Mouse (Mus musculus): ENCODE results near the gene Cenpx.

DNA sequence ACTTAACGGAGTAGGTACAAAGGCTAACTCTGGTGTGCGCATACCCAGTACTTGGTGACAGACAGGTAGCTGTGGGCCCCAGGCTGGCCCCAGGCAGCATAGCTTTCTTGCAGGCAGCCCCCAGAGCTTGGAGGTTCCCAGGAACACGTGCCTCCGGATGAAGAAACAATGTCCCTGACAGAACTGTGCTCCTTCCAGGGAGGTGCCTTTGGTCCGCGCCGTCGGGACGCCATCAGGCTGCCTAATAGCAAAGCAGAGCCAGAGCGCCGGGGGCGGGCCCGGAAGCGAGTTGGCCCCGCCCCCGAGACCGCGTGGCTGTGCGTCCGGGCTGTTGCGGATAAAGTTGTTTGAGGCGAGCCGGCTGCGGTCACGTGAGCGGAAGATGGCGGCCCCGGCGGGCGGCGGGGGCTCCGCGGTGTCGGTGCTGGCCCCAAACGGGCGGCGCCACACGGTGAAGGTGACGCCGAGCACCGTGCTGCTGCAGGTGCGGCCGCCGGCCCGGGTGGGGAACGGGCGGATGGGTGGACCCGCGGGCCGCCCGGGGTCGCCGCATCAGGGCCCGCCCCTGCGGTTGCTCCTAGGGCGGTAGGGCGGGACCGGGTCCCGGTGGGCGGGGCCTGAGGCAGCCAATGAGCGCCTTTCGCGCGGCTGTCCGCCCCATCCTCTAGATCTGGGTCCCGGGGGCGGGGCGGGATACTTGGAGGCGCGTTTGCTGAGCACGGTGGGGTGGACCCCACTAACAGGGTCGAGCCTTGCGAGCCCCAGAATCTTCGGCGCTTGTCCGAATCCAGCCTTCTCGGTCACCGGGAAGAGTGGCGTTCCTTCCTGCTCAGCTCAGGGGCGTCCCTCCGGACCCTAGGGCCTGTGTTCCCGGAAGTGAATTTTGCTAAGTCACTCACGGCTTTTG, 40.6 kb downstream of the Cenpx start, which contains the start of gene Aspscr1:
- TF ChIP-seq POLR2A (IDR thresholded peaks at IDR 0.05; ENCODE audit: extremely low read depth, insufficient read depth, low read length) (peak; percentile 56; the same call in 1 of the 2 replicates), CTCF (IDR thresholded peaks at IDR 0.05; ENCODE audit: extremely low read depth, insufficient read depth, low read length) (no peak)

All from cortical plate, adult 2 months (tissue).